Mouse (Mus musculus) ES-E14 (cell line): ENCODE measurements around the gene Crk. TPM values are rescaled to one million over a fixed set of nuclear protein-coding genes. Genes with fewer than 3 reads are reported as not detected.

ENCODE experiments used
- DNase-seq: peaks from one replicate; pipeline ENCODE4 v3.0.0-alpha.2; 2013; ENCODE audit warnings: low read depth, low spot score
- H3K27ac ChIP-seq: 2 replicates; pipeline ENCODE4 v1.5.1; 2012; ENCODE audit warnings: low read depth, mild to moderate bottlenecking, low read length, moderate library complexity, mixed read lengths; ENCODE audit not compliant: poor library complexity, insufficient read depth, severe bottlenecking
- H3K36me3 ChIP-seq: 2 replicates; pipeline ENCODE4 v1.6.1; 2012; ENCODE audit warnings: mild to moderate bottlenecking, low read length, moderate library complexity, mixed read lengths; ENCODE audit not compliant: control insufficient read depth, poor library complexity, insufficient read depth, severe bottlenecking
- H3K4me1 ChIP-seq, 2 experiments: fragments of 150-350 bp in 1 of 2; sonication (generic) in 1 of 2; 2 replicates each; pipeline ENCODE4 v1.6.1; 2012; ENCODE audit warnings: low read length in 2 of 2, mild to moderate bottlenecking in 1 of 2, mixed read lengths in 1 of 2; ENCODE audit not compliant: control insufficient read depth in 2 of 2, insufficient read depth in 2 of 2, poor library complexity in 1 of 2
- H3K4me3 ChIP-seq, 2 experiments: fragments of 150-350 bp in 1 of 2; sonication (generic) in 1 of 2; 2 replicates each; pipeline ENCODE4 v1.5.1; 2012; ENCODE audit warnings: low read length in 2 of 2, low read depth in 1 of 2, mild to moderate bottlenecking in 1 of 2, mixed read lengths in 1 of 2; ENCODE audit not compliant: insufficient read depth in 1 of 2, poor library complexity in 1 of 2, severe bottlenecking in 1 of 2
- H3K9ac ChIP-seq: 2 replicates; pipeline ENCODE4 v1.6.1; 2012; ENCODE audit warnings: low read depth, mild to moderate bottlenecking, low read length, mixed read lengths; ENCODE audit not compliant: poor library complexity, insufficient read depth, severe bottlenecking
- H3K9me3 ChIP-seq: fragments of 150-350 bp; sonication (generic); 2 replicates; pipeline ENCODE4 v1.6.1; 2012; ENCODE audit warnings: low read depth, mild to moderate bottlenecking, low read length; ENCODE audit not compliant: control insufficient read depth, insufficient read depth
- CHD2 ChIP-seq: IDR thresholded peaks from 2 replicates; pipeline ENCODE4 v1.6.1; 2014; ENCODE audit warnings: mild to moderate bottlenecking, low read depth, low read length, inconsistent platforms
- HCFC1 ChIP-seq: IDR thresholded peaks from 2 replicates; pipeline ENCODE4 v1.6.1; 2012; ENCODE audit warnings: low read length, inconsistent platforms, borderline replicate concordance; ENCODE audit not compliant: insufficient read depth
- MAFK ChIP-seq: IDR thresholded peaks from 2 replicates; pipeline ENCODE4 v1.6.1; 2014; ENCODE audit warnings: mild to moderate bottlenecking, low read depth, low read length, inconsistent platforms; ENCODE audit not compliant: insufficient read depth
- ZC3H11A ChIP-seq: IDR thresholded peaks from 2 replicates; pipeline ENCODE4 v1.6.1; 2012; ENCODE audit warnings: low read depth, mild to moderate bottlenecking, inconsistent platforms, low read length, borderline replicate concordance
- ZNF384 ChIP-seq: IDR thresholded peaks from 2 replicates; pipeline ENCODE4 v1.6.1; 2012; ENCODE audit warnings: low read depth, low read length, inconsistent platforms
- in situ Hi-C, 2 experiments: fragments of 600-800 bp; cut with MboI; formaldehyde crosslinking; loops; one replicate each; pipeline ENCODE4 v1.15.1; 2025; ENCODE audit warnings: low sequenced_read_pairs in 2 of 2, inconsistent platforms in 1 of 2; ENCODE audit not compliant: unreplicated experiment in 2 of 2
- total RNA-seq: library from RNA; depleted of rRNA; stranded (reverse); fragments of 300-350 nt; gene quantifications from 2 replicates; pipeline ENCODE4 v1.2.3, GENCODE M21; 2012; rRNA removed

Crk gene
- total RNA-seq, 1 experiment: 71.3 TPM

- Histone ChIP-seq H3K27ac (no peak overlapping the region), H3K9ac (no peak overlapping the region), H3K9me3 (no peaks in the 10 kb centered on the region), H3K4me3 (no peak overlapping the region), H3K4me1 (peaks cover 0 to 4% of the 10 kb centered on the region in 2 experiments; a peak in 3 of 4 replicates), H3K36me3 (peaks cover 8% of the 10 kb centered on the region)
- in situ Hi-C loops: no loop called here
- TF ChIP-seq ZC3H11A (no peak), CHD2 (no peak), ZNF384 (no peak), HCFC1 (no peak), MAFK (no peak)
- DNase-seq: no peak
Observed at GRCm38 (mm10) chr11:75751082-75751481, 72.0 kb downstream of the Crk start.

Other genes starting within 250 kb of the Crk start
- 0.27 TPM in 1 of 2 replicates, not detected in the other for gene Serpinf2, start 239.7 kb upstream of the Crk start, total RNA-seq
- 8.5 and 11.8 TPM in 2 replicates for gene Wdr81, start 224.5 kb upstream of the Crk start, total RNA-seq
- 5.9 and 6.6 TPM in 2 replicates for gene Tlcd2, start 217.5 kb upstream of the Crk start, total RNA-seq
- gene Prpf8, start 192.4 kb upstream of the Crk start, total RNA-seq: 256 and 338 TPM in 2 replicates
- gene Rilp, start 169.2 kb upstream of the Crk start, total RNA-seq: 0.79 and 0.89 TPM in 2 replicates
- 3.1 and 4.3 TPM in 2 replicates for gene Scarf1, start 165.7 kb upstream of the Crk start, total RNA-seq
- 24.8 and 32.5 TPM in 2 replicates for gene Slc43a2, start 147.6 kb upstream of the Crk start, total RNA-seq
- 31.3 and 40.3 TPM in 2 replicates for gene Pitpna, start 91.2 kb upstream of the Crk start, total RNA-seq
- gene Inpp5k, start 48.3 kb upstream of the Crk start, total RNA-seq: 12.2 and 13.8 TPM in 2 replicates
- 62.8 and 62.9 TPM in 2 replicates for gene Myo1c, start 28.8 kb upstream of the Crk start, total RNA-seq
- 256 and 432 TPM in 2 replicates for gene Ywhae, start 53.6 kb downstream of the Crk start, total RNA-seq
- 0.16 and 0.27 TPM in 2 replicates for gene Doc2b, start 116.8 kb downstream of the Crk start, total RNA-seq